Mouse (Mus musculus): ENCODE measurements around the gene Moxd2.

GRCm38 (mm10) chr6:40845283-40845682 lies 42.0 kb downstream of the Moxd2 start:
- TF ChIP-seq CTCF (IDR thresholded peaks at IDR 0.05; ENCODE audit: low read depth, low read length) (peak; percentile 47), POLR2A (IDR thresholded peaks at IDR 0.05; ENCODE audit: extremely low read depth, insufficient read depth, low read length) (no peak)

All from liver, adult 2 months (tissue).